Mouse (Mus musculus) embryonic stem cell, embryonic (primary cell): ENCODE data around the gene Ppp1cb.
"Not testable (repeated sequence)": the region's sequence is repeated elsewhere in the genome, so short reads cannot be mapped to it uniquely, and the experiment has no call there.

ENCODE experiments used
- CTCF ChIA-PET, 4 experiments: fragments of 300-600 bp in 2 of 4; fragments of 350-600 bp in 2 of 4; sonication (Branson Sonifier 250); formaldehyde crosslinking; loops; one replicate each; lab custom pipeline; 2022; ENCODE audit warnings: inconsistent platforms in 2 of 4; lab: Charles Lee
- POLR2A ChIA-PET, 4 experiments: fragments of 300-600 bp in 2 of 4; fragments of 350-600 bp in 2 of 4; sonication (Branson Sonifier 250); formaldehyde crosslinking; loops; one replicate each; lab custom pipeline; 2022; ENCODE audit warnings: antibody characterized with exemption in 4 of 4, inconsistent platforms in 1 of 4; lab: Charles Lee

The Ppp1cb gene

DNA sequence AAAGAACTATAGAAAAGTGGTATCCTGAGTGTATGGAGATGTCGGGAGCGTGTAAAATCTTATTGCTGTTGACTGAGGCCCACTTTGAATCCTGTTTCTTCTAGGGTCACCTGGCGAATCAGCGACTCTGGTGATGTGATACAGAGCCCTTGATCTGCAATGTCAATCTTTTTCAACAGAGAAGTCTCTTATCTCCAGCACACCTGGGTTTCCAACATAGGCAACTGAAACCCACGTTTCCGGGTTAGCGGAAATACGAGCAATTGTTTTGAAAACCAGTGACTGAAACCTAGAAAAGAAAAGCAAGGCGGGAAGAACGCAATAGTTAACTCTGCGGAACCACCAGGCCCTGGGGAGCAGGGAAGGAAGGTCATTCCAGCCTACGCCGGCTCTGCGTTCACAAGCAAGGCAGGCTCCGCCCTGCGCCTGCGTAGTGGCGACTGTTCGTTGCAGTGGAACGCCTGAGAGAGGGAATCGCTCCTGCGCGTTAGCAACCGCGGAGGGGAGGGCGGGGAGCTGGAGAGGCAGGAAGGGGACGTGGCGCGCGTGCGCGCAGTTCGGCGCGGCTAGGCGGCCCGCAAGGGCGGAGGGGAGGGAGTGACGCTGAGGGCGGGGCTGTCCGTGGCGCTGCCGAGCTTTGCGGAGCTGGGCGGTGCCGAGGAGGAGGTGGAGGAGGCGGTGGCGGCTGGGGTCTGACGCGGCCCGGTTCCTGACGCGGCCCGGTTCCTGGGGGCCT is at the start of gene Ppp1cb:
Gene Ppp1cb (plus strand): TSS at position 436 of the 736 bp plus-strand sequence.
- ChIA-PET POLR2A (interaction anchor here (0.5 to 3.3 kb wide), 71 partner anchors 8 to 1410 kb away, joined by 3 to 57 read pairs (median 4); partner anchors contain the start of genes Babam2 (in 2 of the 4), Yes1 (in 2 of the 4), Atraid (in 1 of the 4) and Gm29609 (in 1 of the 4)), CTCF (interaction anchor here in 2 of 4 experiments (0.6 to 1.0 kb wide), 2 partner anchors 55 to 155 kb away, joined by 3 to 5 read pairs; no protein-coding TSS in a partner anchor)

DNA sequence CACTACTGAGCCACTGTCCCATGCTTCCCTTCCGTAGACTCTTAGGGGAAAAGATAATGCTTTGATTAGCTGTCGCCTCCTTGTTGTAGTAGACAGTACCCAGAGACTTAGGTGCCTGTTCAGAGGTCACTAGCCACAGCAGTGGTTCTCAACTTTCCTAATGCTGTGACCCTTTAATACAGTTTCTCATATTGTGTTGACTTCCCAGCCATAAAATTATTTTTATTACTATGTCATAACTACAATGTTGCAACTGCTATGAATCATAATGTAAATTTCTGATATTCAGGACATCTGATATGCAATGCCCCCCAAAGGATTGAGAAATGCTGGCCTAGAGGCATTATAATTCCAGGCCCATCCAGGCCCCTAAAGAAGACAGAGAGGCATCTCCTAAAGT is 48.9 kb upstream of the Ppp1cb start:
- POLR2A ChIA-PET = no interaction called here
- CTCF ChIA-PET = no interaction called here

DNA sequence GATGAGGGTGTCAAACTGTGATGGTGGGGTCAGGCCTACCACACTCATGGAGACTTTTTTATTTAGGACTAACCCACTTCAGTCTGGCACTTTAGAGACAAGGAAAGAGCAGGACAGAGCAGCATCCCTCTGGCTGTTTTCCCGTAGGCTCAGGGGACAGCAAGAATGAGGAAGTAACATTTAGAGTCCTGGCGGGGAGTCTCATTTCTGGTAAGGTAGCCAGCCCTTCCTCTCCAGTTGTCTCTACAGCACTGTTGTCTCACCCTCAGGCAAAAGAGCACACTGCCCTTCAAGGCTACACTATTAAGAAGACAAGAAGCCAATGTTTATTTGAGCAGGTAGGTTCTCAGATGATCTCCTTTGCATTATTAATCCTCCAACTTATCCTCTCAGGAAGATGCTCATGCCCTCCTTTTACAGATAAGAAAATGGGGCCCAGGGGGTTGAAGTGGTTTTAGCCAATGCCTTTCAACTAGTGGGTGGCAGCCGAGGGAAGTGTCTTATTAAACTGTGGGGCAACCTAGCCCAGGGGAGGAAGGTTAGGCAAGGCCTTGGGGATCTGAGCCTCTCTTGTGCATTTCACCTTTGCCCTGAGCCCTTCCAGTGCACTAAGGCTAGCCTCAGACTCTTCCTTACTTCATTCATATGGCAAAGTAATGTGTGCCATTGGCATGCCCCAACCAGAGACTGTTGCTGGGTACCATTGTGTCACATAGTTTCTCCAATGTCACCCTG is 47.5 kb upstream of the Ppp1cb start:
- ChIA-PET CTCF (no interaction called here), POLR2A (no interaction called here)

DNA sequence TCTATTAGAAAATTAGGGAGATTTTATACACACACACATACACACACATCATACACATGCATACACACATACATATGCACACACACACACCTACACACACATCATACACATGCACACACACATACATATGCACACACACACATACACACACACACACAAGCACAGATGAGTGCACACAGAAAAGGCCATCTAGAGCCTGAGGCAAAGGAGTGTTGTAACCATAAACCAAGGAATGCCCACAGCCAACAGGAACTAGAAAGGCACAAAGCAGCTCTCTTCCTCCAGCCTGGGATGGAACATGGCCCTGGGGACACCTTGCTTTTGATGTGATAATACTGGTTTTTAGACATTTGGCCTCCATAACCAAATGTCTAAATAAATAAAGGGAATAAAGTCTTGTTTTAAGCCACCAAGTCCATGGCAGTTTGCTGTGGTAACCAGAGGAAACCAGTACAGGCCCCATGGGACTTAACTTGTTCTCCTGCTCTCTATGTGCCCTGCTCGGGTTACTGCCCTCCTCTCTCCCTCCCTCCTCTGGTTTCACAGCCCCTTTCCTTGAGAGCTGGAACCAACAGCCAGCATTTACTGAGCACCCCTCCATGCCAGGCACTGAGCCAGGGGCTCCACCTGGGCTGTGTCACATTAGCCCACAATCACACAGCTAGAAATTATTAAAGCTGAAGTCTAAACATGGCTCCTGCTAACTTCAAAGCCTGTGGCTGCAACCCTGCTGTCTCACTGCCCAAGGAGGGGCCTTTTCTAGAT is 46.3 kb upstream of the Ppp1cb start:
- POLR2A ChIA-PET = no interaction called here
- CTCF ChIA-PET = no interaction called here

DNA sequence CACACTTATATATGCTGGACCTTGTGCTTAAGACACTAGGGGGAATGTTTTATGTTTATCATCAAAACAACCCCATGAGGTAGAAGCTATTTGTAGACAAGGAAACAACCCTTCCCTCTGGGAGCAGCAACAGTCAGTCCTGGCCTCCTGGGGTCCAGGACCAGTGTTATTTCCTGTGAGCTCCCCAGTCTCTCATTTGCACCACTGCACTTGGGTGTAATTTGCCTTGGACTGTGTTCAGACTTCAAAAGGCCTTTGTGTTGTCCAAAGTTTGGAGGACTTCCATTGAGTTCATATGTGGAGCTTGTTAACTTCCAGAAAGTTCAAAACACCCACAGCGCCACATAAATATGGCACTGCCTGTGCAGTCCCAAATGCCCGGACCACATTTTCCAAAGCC is 45.6 kb upstream of the Ppp1cb start:
- POLR2A ChIA-PET = interaction anchor here in 1 of 4 experiments (0.7 kb wide), 1 partner anchor 198 kb away, joined by 3 read pairs; no protein-coding TSS in a partner anchor

DNA sequence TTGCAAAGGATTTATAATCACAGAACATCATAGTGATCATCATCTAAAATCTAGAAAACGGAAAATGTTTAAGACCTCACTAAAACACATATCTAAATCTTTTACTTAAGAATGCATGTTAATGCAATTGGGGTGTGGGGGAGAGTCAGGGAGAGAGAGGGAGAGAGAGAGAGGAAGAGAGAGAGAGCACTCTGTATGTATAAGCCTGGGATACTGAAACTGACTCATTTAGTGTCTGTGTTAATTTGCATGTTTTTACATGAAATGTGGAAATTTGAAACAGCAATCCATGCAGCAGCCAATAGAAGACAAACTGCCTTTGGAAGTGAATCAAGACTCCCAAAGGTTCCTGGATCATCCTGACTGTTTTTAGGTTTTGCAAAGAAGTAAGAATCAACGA is 45.1 kb upstream of the Ppp1cb start:
- CTCF ChIA-PET = interaction anchor here in 1 of 4 experiments (0.6 kb wide), 1 partner anchor 91 kb away, joined by 3 read pairs; no protein-coding TSS in a partner anchor
- POLR2A ChIA-PET = interaction anchor here in 1 of 4 experiments (0.7 kb wide), 1 partner anchor 197 kb away, joined by 3 read pairs; no protein-coding TSS in a partner anchor

More for the DNA sequence above, 45.6 kb upstream of the Ppp1cb start:
- CTCF ChIA-PET = interaction anchor here in 1 of 4 experiments (0.6 kb wide), 1 partner anchor 91 kb away, joined by 3 read pairs; no protein-coding TSS in a partner anchor

DNA sequence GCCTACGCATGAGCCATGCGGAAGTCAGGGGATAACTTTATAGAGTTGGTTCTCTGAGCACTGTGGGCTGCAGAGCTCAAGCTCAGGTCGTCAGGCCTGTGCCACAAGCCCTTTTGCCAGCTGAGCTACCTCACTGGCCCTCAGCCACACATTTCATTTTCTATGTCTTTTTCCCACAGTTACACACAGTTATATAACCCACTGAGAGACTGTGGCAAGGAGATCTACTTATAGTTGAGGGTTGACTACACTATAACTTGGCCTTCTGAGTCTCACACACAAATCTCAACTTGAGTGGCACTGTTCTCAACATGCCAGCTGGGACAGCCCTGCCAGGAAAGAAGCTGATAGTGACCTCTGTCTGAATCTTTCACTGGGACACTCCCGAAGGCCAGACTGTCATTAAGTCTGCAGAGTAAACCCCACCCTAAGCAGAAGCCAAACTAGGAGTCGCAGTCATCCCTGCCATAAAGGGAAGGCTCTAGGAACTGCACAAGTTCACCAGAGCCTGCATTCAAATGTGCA is 44.1 kb upstream of the Ppp1cb start:
- POLR2A ChIA-PET = no interaction called here
- CTCF ChIA-PET = interaction anchor here in 1 of 4 experiments (0.5 kb wide), 1 partner anchor 32 kb away, joined by 6 read pairs; no protein-coding TSS in a partner anchor

DNA sequence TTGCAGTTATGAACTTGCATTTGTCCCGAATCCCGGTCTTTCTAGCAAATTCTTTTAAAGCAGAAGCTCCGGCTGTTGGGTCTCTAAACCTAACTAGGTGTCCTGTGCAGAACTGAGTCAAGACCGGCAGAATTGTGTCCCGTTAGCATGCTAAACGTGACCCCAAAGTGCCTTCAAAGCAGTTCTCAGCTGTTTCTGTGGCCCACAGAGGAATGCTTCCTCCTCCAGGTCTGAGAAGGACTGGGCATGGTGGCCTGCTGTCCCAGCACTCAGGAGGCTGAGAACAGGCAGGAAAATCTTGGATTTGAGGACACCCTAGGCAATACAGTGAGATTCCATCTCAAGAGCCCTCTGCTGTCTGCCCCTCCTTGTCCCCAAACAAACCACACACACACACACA is 43.1 kb upstream of the Ppp1cb start:
- ChIA-PET CTCF (interaction anchor here in 1 of 4 experiments (1.0 kb wide), 1 partner anchor 94 kb away, joined by 3 read pairs; no protein-coding TSS in a partner anchor), POLR2A (no interaction called here)

DNA sequence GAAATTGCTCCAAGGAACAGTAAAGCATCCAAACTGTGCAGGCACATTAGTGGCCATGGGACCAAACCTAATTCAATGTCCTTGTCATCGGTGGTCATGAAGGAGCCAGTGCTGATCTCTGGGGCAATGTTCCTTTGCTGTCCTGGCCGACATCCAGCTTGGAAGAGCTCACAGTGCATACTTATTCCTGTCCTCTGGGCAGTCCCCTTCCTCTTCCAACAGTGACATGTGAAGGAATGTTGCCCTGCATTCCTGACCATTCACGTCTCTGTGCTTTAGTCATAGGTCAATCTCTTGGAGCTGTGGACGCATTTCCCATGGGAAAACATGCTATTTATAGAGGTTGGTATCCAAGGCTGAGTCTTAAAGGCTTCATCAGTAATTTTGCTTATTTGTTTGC is 41.8 kb upstream of the Ppp1cb start:
- ChIA-PET CTCF (no interaction called here), POLR2A (interaction anchor here in 2 of 4 experiments (1.2 to 2.0 kb wide), 2 partner anchors 42 to 61 kb away, joined by 3 to 6 read pairs; partner anchors contain the start of gene Ppp1cb (in 1 of the 2))

DNA sequence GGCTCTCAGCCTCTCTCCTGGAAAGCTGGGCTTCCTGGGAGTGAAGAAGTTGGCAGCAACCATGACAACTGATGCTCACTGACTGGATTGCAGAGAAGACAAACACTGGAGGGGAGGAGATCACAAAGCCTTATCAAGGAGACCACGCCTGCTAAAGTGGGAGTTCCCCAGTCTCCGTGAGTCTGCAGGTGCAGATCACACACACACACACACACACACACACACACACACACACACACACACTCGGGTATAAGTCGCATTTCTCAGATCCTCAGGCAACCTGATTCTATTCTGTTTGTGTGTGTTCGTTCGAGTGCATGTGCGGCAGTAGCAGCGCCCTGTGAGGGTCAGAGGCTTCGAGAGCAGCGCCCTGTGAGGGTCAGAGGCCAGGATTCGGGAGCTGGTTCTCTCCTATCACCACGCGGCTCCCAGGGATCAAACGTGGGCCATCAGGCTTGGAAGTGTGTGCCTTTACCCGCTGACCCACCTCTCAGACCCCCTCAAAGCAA is 36.5 kb upstream of the Ppp1cb start:
- POLR2A ChIA-PET = interaction anchor here in 2 of 4 experiments (0.7 to 2.3 kb wide), 2 partner anchors 17 to 105 kb away, joined by 4 to 7 read pairs; no protein-coding TSS in a partner anchor
- CTCF ChIA-PET = no interaction called here

DNA sequence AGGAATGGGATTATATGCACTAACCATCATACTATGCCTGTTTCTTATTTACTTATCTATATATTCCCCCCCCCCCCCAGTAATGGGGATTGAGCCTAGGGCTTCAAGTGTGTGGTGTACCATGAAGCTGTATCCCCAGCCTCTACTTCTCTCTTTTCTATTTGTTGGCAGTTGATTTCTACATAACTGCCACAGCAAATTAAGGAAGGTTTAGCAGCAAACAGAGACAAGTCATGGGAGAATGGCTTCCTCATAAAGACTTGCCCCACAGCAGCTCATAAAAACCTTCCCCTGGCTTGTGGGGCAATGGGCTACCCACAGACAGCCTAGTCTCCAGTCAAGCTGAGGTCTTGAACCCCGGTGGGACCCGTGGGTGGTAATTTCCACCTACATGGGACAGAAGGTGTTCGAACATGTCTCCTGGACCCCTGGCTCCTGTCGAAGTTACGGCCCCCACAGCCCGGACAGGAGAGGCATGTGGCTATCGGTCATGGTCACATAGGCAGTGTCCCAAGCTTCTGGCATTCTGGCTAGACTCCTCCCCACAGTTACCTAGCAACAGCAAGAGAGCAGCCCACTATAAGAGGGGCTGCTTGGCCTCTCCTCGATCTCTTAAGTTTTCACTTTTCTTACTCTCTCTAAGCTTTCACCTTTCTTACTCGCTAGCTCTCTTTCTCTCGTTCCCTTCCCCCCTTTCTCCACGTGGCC is 35.1 kb upstream of the Ppp1cb start:
- POLR2A ChIA-PET = interaction anchor here in 1 of 4 experiments (0.7 to 2.3 kb wide), 2 partner anchors 15 to 69 kb away, joined by 3 to 7 read pairs; no protein-coding TSS in a partner anchor
- CTCF ChIA-PET = interaction anchor here in 1 of 4 experiments (0.7 kb wide), 1 partner anchor 1494 kb away, joined by 3 read pairs; no protein-coding TSS in a partner anchor

DNA sequence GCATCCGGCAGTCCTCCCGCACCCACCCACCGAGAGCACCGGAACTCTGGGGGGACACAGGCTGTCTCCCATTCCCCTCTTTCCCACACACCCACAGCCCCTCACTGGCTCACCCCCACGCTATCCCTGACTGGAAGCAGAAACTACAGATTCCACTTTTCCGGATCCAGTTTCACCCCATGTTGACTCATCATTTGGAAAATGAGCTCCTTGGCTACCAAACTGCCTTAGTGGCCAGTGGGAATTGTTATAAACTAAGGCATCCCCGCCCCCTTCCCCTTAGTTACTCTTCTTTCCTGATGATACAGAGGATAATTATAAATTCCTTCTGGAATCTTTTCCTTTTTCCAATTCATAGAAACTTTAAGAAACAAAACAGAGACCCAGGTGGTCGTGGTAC is 34.2 kb upstream of the Ppp1cb start:
- POLR2A ChIA-PET = interaction anchor here (0.6 to 2.3 kb wide), 7 partner anchors 13 to 1183 kb away, joined by 3 to 7 read pairs (median 4); no protein-coding TSS in a partner anchor
- CTCF ChIA-PET = interaction anchor here in 1 of 4 experiments (0.9 kb wide), 1 partner anchor 102 kb away, joined by 3 read pairs; no protein-coding TSS in a partner anchor

DNA sequence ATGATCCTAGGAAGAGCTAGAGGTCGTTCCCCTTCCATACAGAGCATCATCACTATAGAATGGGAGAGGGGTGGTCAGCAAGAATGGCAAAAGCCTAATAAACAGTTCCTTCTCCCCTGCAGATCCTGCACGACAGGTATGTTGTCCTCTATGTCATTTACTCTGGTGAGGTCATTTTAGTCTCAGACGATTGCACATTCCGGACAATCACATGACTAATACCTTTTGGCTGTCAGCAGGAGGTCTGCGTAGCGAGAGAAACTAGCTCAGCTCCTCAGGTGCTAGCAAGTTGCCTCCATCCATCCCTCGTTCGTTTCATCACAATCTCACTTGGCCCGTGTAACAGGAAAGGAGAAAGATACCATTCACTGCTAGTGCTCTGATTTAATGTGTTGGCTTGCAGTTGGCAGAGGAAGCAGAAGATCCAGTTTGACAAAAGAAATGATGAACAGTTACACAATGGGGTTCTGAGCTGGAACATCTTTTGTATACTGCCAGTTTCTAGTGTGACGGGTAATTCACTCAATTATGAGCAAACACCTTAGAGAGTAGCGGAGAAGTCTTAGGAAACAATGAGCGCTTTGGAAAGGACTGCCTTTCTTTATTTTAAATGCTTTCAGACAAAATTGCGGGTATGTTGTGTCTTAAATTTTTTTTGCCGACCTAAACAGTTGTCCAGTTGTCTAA is 33.0 kb upstream of the Ppp1cb start:
- CTCF ChIA-PET = interaction anchor here in 3 of 4 experiments (0.6 to 0.9 kb wide), 5 partner anchors 27 to 1683 kb away, joined by 3 to 7 read pairs (median 3); no protein-coding TSS in a partner anchor

DNA sequence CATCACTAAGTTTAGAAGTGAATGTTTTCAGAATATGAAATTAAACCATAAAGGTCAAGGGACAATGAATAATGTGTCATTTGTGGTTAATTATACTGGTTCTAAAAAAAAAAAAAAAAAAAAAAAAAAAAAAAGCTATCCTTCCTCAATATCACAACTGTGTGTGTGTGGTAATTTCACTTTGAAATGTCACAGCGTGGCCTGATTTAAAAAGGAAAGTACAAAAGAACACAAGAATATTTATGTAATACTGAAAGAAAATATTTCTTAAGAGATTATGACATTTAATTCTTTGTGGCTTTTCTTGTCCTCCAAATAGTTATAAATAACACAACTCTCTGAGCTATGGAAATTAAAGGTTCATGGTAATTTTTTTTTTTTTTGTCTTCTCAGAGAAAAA is 28.2 kb upstream of the Ppp1cb start:
- POLR2A ChIA-PET = interaction anchor here in 2 of 4 experiments (0.6 to 1.3 kb wide), 2 partner anchors 144 to 463 kb away, joined by 3 read pairs; no protein-coding TSS in a partner anchor
- CTCF ChIA-PET = interaction anchor here in 1 of 4 experiments (0.6 kb wide), 1 partner anchor 346 kb away, joined by 7 read pairs; no protein-coding TSS in a partner anchor

More for the DNA sequence above, 33.0 kb upstream of the Ppp1cb start:
- POLR2A ChIA-PET = interaction anchor here (0.6 to 2.1 kb wide), 7 partner anchors 9 to 1110 kb away, joined by 3 to 5 read pairs (median 3); no protein-coding TSS in a partner anchor

DNA sequence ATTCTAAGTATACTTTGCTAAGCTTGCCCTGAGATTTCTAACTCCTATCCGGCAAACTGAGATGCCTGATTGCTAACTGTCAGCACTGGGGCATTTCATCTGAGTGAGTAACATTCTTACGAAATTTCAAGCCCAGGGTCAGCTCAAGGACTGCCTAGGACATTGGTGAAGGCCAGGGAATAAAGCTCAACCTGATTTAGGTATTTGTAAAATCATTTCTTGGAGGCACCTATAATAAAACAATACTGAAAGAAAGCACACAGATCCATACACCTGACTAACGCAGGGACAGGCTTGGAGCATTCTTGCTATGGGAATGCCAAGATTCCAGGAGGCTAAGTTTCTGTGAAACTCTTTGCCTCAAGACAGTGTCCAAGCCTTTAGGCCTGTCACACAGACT is 24.3 kb upstream of the Ppp1cb start:
- CTCF ChIA-PET = not testable (repeated sequence)
- POLR2A ChIA-PET = interaction anchor here in 1 of 4 experiments (0.6 kb wide), 1 partner anchor 131 kb away, joined by 3 read pairs; no protein-coding TSS in a partner anchor

DNA sequence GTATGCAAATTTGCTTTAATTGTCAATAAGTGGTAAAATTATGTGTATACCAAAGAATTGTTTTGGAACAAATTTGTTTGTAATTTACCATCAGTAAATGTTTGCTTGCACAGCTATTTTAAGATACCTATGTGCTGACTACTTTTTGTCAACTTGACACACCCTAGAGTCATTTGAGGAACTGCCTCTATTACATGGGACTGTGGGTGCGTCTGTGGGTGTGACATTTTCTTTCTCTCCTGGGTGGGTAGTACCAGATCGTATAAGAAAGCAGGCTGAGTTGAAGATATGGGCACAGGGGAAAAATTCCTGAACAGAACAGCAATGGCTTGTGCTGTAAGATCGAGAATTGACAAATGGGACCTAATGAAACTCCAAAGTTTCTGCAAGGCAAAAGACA is 23.0 kb upstream of the Ppp1cb start:
- ChIA-PET CTCF (no interaction called here), POLR2A (interaction anchor here in 2 of 4 experiments (0.7 to 1.1 kb wide), 2 partner anchors 9 to 23 kb away, joined by 3 read pairs; partner anchors contain the start of gene Ppp1cb (in 1 of the 2))
